Mouse (Mus musculus) spleen, adult 12 weeks (tissue): Measurements from ENCODE around the gene Exoc3.

Source experiments
- DNase-seq: peaks from one replicate; pipeline ENCODE4 v3.0.0; 2022; ENCODE audit warnings: low spot score

Gene Exoc3

GRCm38 (mm10) chr13:74208317-74208985 lies at the start of gene Exoc3:
Gene Exoc3, minus strand, starts transcription at chr13:74208732.
- peak; percentile 84 for DNase-seq

- no peak for DNase-seq
These were observed 38.0 kb upstream of the Exoc3 start for GRCm38 (mm10) chr13:74246494-74246893.

GRCm38 (mm10) chr13:74245899-74246231 lies 37.3 kb upstream of the Exoc3 start:
- DNase-seq = no peak

GRCm38 (mm10) chr13:74245214-74245898 lies 36.8 kb upstream of the Exoc3 start:
- DNase-seq = no peak

- DNase-seq = no peak
These were observed 29.0 kb upstream of the Exoc3 start for GRCm38 (mm10) chr13:74237574-74237973.

GRCm38 (mm10) chr13:74220659-74221058 lies 12.1 kb upstream of the Exoc3 start:
- no peak for DNase-seq

- DNase-seq = no peak
These were observed 9.9 kb upstream of the Exoc3 start for GRCm38 (mm10) chr13:74218441-74218840.

GRCm38 (mm10) chr13:74208986-74209345 lies 434 bp upstream of the Exoc3 start:
- DNase-seq = no peak

GRCm38 (mm10) chr13:74196451-74196850 lies 12.1 kb downstream of the Exoc3 start:
- no peak for DNase-seq

- DNase-seq = no peak
These were observed 15.9 kb downstream of the Exoc3 start for GRCm38 (mm10) chr13:74192613-74193012.

GRCm38 (mm10) chr13:74183011-74183695 lies 25.4 kb downstream of the Exoc3 start:
- DNase-seq = no peak

GRCm38 (mm10) chr13:74172036-74172435 lies 36.5 kb downstream of the Exoc3 start:
- DNase-seq = no peak

- no peak for DNase-seq
These were observed 38.9 kb downstream of the Exoc3 start for GRCm38 (mm10) chr13:74169446-74170164.

GRCm38 (mm10) chr13:74167492-74167891 lies 41.0 kb downstream of the Exoc3 start:
- no peak for DNase-seq

GRCm38 (mm10) chr13:74167057-74167413 lies 41.5 kb downstream of the Exoc3 start:
- DNase-seq = no peak

GRCm38 (mm10) chr13:74166348-74167056 lies 42.0 kb downstream of the Exoc3 start:
- DNase-seq = peak; percentile 25

- DNase-seq = no peak
These were observed 61.2 kb downstream of the Exoc3 start for GRCm38 (mm10) chr13:74147327-74147726.

- DNase-seq = no peak
These were observed 62.4 kb downstream of the Exoc3 start for GRCm38 (mm10) chr13:74145983-74146622.

- DNase-seq = no peak
These were observed 64.2 kb downstream of the Exoc3 start for GRCm38 (mm10) chr13:74144120-74144884.

GRCm38 (mm10) chr13:74143282-74143681 lies 65.2 kb downstream of the Exoc3 start:
- no peak for DNase-seq

- DNase-seq = no peak
These were observed 67.7 kb downstream of the Exoc3 start for GRCm38 (mm10) chr13:74140793-74141192.
